Mouse (Mus musculus) heart, postnatal 36 days (tissue): ENCODE data around the gene Gm5916. TPM values are rescaled to one million over a fixed set of nuclear protein-coding genes. Genes with fewer than 3 reads are reported as not detected.

Source experiments
- DNase-seq, 2 experiments: peaks; one replicate each; pipeline ENCODE4 v3.0.0; 2021 to 2022
- intact Hi-C: fragments of 180-260 bp; cut with DNase I; formaldehyde crosslinking; loops from one replicate; pipeline ENCODE4 v1.15.1; 2025
- total RNA-seq, 2 experiments: library from RNA; stranded (reverse); gene quantifications; 2 replicates each; pipeline ENCODE4 v1.2.3; 2021

The Gm5916 gene
- total RNA-seq = not detected

GRCm38 (mm10) chr9:36128679-36129078, at the start of gene Gm5916:
Gene Gm5916, minus strand, starts transcription at chr9:36128779.
- intact Hi-C loops = no loop called here

More at GRCm38 (mm10) chr9:36128679-36129078, at the start of gene Gm5916:
- no peak for DNase-seq

Other genes with a start within 250 kb of the Gm5916 start
- gene 9230113P08Rik, start 220.4 kb downstream of the Gm5916 start, total RNA-seq = not detected